Mouse (Mus musculus): ENCODE results near the gene Dtx1. TPM values are rescaled to one million over a fixed set of nuclear protein-coding genes. Genes with fewer than 3 reads are reported as not detected.

The Dtx1 gene
- total RNA-seq (2014; fragmentation: Nextera tagmentation) = not detected in 2 replicates
- 0.05 and 0.06 TPM in 2 replicates for total RNA-seq (2017)
- polyA plus RNA-seq (2012) = 0.03 and 0.09 TPM in 2 replicates

DNA sequence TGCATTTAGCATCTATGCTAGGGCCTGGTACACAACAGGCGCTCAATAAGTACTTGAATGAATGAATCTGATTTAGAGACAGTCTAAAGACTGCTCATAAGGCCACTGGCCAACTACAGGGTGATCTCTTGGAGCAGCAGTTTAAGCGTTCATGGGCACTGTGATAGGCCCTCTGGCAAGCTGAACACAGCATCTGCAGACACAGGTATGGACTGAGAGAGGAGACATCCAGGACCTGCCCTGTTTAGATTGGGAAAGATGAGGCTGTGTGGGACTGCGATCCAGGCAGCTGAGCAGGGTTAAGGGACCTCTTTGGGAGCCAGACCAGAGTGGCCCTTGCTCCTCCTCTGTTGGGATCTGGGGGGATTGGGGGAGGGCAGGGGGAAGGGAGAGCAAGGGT is at the start of gene Dtx1:
Gene Dtx1, minus strand, starts transcription at position 101 of the 400 bp plus-strand sequence.
- no peak for ATAC-seq (ENCODE audit: extremely low read depth, insufficient number of reproducible peaks, low FRiP score, poor library complexity, severe bottlenecking)
- Histone ChIP-seq H3K36me3 (replicated peaks) (no peaks in the 10 kb centered on the region), H3K4me3 (ENCODE audit: low read depth, low read length) (no peak within 1 kb of the TSS), H3K27me3 (ENCODE audit: insufficient read depth, low read length) (peaks cover 58% of the 10 kb centered on the region), H3K4me1 (ENCODE audit: insufficient read depth, low read depth, low read length) (peaks cover 35% of the 10 kb centered on the region), H3K9me3 (replicated peaks) (no peaks in the 10 kb centered on the region)
- no peak for DNase-seq (ENCODE audit: low spot score)
- TF ChIP-seq TAL1 (conservative IDR thresholded peaks at IDR 0.05; ENCODE audit: low read depth, low read length) (no peak), CTCF (IDR thresholded peaks at IDR 0.05; ENCODE audit: low read depth, low read length) (no peak), GATA2 (IDR thresholded peaks at IDR 0.05; ENCODE audit: borderline replicate concordance, low read depth, low read length) (no peak), POLR2AphosphoS5 (IDR thresholded peaks at IDR 0.05; ENCODE audit: insufficient replicate concordance, low read depth, low read length) (no peak), GATA1 (IDR thresholded peaks at IDR 0.05; ENCODE audit: borderline replicate concordance, low read length) (no peak)

GRCm38 (mm10) chr5:120754215-120754614 is 42.5 kb upstream of the Dtx1 start:
- TF ChIP-seq GATA2 (IDR thresholded peaks at IDR 0.05; ENCODE audit: borderline replicate concordance, low read depth, low read length) (no peak), TAL1 (conservative IDR thresholded peaks at IDR 0.05; ENCODE audit: low read depth, low read length) (no peak), GATA1 (IDR thresholded peaks at IDR 0.05; ENCODE audit: borderline replicate concordance, low read length) (no peak), POLR2AphosphoS5 (IDR thresholded peaks at IDR 0.05; ENCODE audit: insufficient replicate concordance, low read depth, low read length) (no peak), CTCF (IDR thresholded peaks at IDR 0.05; ENCODE audit: low read depth, low read length) (no peak)
- Histone ChIP-seq H3K27me3 (ENCODE audit: insufficient read depth, low read length) (peaks cover 17% of the 10 kb centered on the region), H3K4me1 (ENCODE audit: insufficient read depth, low read depth, low read length) (peaks cover 9% of the 10 kb centered on the region), H3K36me3 (replicated peaks) (no peaks in the 10 kb centered on the region), H3K9me3 (replicated peaks) (no peaks in the 10 kb centered on the region), H3K4me3 (ENCODE audit: low read depth, low read length) (peak overlapping the region; percentile 20; the same call in 1 of the 2 replicates)
- ATAC-seq (ENCODE audit: extremely low read depth, insufficient number of reproducible peaks, low FRiP score, poor library complexity, severe bottlenecking) (no peak), DNase-seq (ENCODE audit: low spot score) (no peak)

DNA sequence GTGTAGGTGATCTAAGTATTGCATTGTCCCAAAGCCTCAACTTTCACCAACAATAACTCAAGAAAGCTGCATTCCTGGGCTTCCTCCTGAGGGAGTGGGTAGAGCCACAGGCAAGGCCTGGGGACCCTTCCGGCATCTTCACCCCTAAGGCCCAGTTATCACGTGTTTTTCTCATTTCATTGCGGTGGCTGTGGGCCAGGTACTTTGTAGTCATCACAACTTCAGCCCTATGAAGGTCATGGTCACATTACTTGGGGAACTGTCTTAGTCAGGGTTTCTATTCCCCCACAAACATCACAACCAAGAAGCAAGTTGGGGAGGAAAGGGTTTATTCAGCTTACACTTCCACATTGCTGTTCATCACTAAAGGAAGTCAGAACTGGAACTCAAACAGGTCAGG is 41.1 kb upstream of the Dtx1 start:
- Histone ChIP-seq H3K4me1 (ENCODE audit: insufficient read depth, low read depth, low read length) (peaks cover 9% of the 10 kb centered on the region), H3K27me3 (ENCODE audit: insufficient read depth, low read length) (peaks cover 14% of the 10 kb centered on the region), H3K9me3 (replicated peaks) (no peaks in the 10 kb centered on the region), H3K4me3 (ENCODE audit: low read depth, low read length) (no peak overlapping the region), H3K36me3 (replicated peaks) (no peaks in the 10 kb centered on the region)
- ATAC-seq (ENCODE audit: extremely low read depth, insufficient number of reproducible peaks, low FRiP score, poor library complexity, severe bottlenecking) = no peak
- DNase-seq (ENCODE audit: low spot score) = no peak
- TF ChIP-seq TAL1 (conservative IDR thresholded peaks at IDR 0.05; ENCODE audit: low read depth, low read length) = no peak
- TF ChIP-seq GATA2 (IDR thresholded peaks at IDR 0.05; ENCODE audit: borderline replicate concordance, low read depth, low read length) = no peak
- no peak for TF ChIP-seq POLR2AphosphoS5 (IDR thresholded peaks at IDR 0.05; ENCODE audit: insufficient replicate concordance, low read depth, low read length)
- TF ChIP-seq CTCF (IDR thresholded peaks at IDR 0.05; ENCODE audit: low read depth, low read length) = no peak
- TF ChIP-seq GATA1 (IDR thresholded peaks at IDR 0.05; ENCODE audit: borderline replicate concordance, low read length) = no peak

DNA sequence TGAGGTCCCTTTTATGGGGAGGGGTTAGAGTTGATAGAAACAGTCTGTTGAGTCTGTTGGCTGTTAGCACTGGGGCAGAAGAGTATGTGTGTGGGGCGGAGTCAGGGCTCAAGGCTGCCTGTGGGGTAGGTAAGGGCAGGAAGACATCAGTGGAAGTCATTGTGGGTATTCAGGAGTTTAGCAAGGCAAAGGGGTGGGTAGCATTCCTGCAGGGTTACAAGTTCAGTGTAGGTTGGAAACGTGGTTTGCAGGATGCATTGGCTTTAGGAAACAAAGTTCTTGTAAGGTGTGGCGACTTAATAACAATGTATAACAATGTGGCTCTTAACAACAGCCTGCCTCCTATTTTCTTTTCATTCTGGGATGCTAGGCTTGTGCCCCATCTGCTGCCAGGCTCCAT is 39.5 kb upstream of the Dtx1 start:
- Histone ChIP-seq H3K4me1 (ENCODE audit: insufficient read depth, low read depth, low read length) (peaks cover 9% of the 10 kb centered on the region), H3K4me3 (ENCODE audit: low read depth, low read length) (no peak overlapping the region), H3K27me3 (ENCODE audit: insufficient read depth, low read length) (peaks cover 14% of the 10 kb centered on the region), H3K9me3 (replicated peaks) (no peaks in the 10 kb centered on the region), H3K36me3 (replicated peaks) (no peaks in the 10 kb centered on the region)
- ATAC-seq (ENCODE audit: extremely low read depth, insufficient number of reproducible peaks, low FRiP score, poor library complexity, severe bottlenecking) = no peak
- no peak for TF ChIP-seq POLR2AphosphoS5 (IDR thresholded peaks at IDR 0.05; ENCODE audit: insufficient replicate concordance, low read depth, low read length)
- no peak for TF ChIP-seq TAL1 (conservative IDR thresholded peaks at IDR 0.05; ENCODE audit: low read depth, low read length)
- TF ChIP-seq CTCF (IDR thresholded peaks at IDR 0.05; ENCODE audit: low read depth, low read length) = no peak
- no peak for TF ChIP-seq GATA2 (IDR thresholded peaks at IDR 0.05; ENCODE audit: borderline replicate concordance, low read depth, low read length)
- no peak for TF ChIP-seq GATA1 (IDR thresholded peaks at IDR 0.05; ENCODE audit: borderline replicate concordance, low read length)
- DNase-seq (ENCODE audit: low spot score) = no peak

DNA sequence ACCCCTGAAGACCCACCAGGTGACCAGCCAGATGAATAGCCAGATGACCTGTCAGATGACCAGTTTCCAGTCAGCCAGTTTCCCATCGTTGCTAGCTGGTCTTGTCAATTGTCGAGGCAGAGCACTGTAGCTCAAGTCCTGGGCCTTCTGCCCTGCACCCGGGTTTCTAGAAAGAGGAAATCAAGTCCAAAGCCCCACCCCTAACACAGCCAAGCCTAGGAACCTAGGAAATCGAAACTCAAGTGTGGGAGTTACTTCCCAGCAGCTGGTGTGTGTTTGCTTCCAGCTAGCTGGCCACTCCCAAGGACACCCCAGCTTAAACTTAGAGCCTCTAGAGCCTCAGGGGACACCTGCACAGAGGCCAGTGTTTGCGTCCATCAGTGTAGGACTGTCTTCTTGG is 38.0 kb upstream of the Dtx1 start, which contains the start of gene Oas2:
Gene Oas2, minus strand, starts transcription at position 166 of the 400 bp plus-strand sequence.
- TF ChIP-seq CTCF (IDR thresholded peaks at IDR 0.05; ENCODE audit: low read depth, low read length) (no peak), TAL1 (conservative IDR thresholded peaks at IDR 0.05; ENCODE audit: low read depth, low read length) (no peak), POLR2AphosphoS5 (IDR thresholded peaks at IDR 0.05; ENCODE audit: insufficient replicate concordance, low read depth, low read length) (no peak), GATA1 (IDR thresholded peaks at IDR 0.05; ENCODE audit: borderline replicate concordance, low read length) (no peak), GATA2 (IDR thresholded peaks at IDR 0.05; ENCODE audit: borderline replicate concordance, low read depth, low read length) (no peak)
- Histone ChIP-seq H3K36me3 (replicated peaks) (no peaks in the 10 kb centered on the region), H3K4me1 (ENCODE audit: insufficient read depth, low read depth, low read length) (peaks cover 9% of the 10 kb centered on the region), H3K4me3 (ENCODE audit: low read depth, low read length) (peak within 1 kb of the TSS; percentile 24; the same call in 1 of the 2 replicates), H3K27me3 (ENCODE audit: insufficient read depth, low read length) (peaks cover 14% of the 10 kb centered on the region), H3K9me3 (replicated peaks) (no peaks in the 10 kb centered on the region)
- no peak for DNase-seq (ENCODE audit: low spot score)
- ATAC-seq (ENCODE audit: extremely low read depth, insufficient number of reproducible peaks, low FRiP score, poor library complexity, severe bottlenecking) = no peak

- Histone ChIP-seq H3K36me3 (replicated peaks) (no peaks in the 10 kb centered on the region), H3K9me3 (replicated peaks) (no peaks in the 10 kb centered on the region), H3K4me3 (ENCODE audit: low read depth, low read length) (no peak overlapping the region), H3K27me3 (ENCODE audit: insufficient read depth, low read length) (peaks cover 17% of the 10 kb centered on the region), H3K4me1 (ENCODE audit: insufficient read depth, low read depth, low read length) (peaks cover 9% of the 10 kb centered on the region)
- ATAC-seq (ENCODE audit: extremely low read depth, insufficient number of reproducible peaks, low FRiP score, poor library complexity, severe bottlenecking) = no peak
- peak; percentile 52 for TF ChIP-seq CTCF (IDR thresholded peaks at IDR 0.05; ENCODE audit: low read depth, low read length)
- TF ChIP-seq TAL1 (conservative IDR thresholded peaks at IDR 0.05; ENCODE audit: low read depth, low read length) = no peak
- TF ChIP-seq GATA2 (IDR thresholded peaks at IDR 0.05; ENCODE audit: borderline replicate concordance, low read depth, low read length) = no peak
- DNase-seq (ENCODE audit: low spot score) = no peak
Observed at GRCm38 (mm10) chr5:120746451-120746850, 34.7 kb upstream of the Dtx1 start.
